Mouse (Mus musculus) kidney, adult 2 months (tissue): ENCODE measurements at regions not wholly inside any gene's neighbourhood (a gene's known extent, or its start where the extent isn't known, plus 50 kb on each side); places are given as distances from the start of the nearest gene placed in this dataset.

Experiments
- DNase-seq: peaks from one replicate; pipeline ENCODE4 v3.0.0; 2021
- H3K27ac ChIP-seq: fragments of 200-500 bp; 2 replicates; pipeline ENCODE4 v1.5.1; 2012; ENCODE audit warnings: low read depth, low read length, control low read depth, inconsistent platforms; ENCODE audit not compliant: insufficient read depth
- H3K27me3 ChIP-seq: fragments of 200-500 bp; replicated peaks from 2 replicates; pipeline ENCODE4 v1.6.1; 2012; ENCODE audit warnings: mild to moderate bottlenecking, moderate library complexity, low read length, inconsistent platforms; ENCODE audit not compliant: control insufficient read depth, insufficient read depth
- H3K36me3 ChIP-seq: fragments of 200-500 bp; 2 replicates; pipeline ENCODE4 v1.6.1; 2012; ENCODE audit warnings: mild to moderate bottlenecking, moderate library complexity, low read length, inconsistent platforms; ENCODE audit not compliant: control insufficient read depth, insufficient read depth
- H3K4me1 ChIP-seq: fragments of 200-500 bp; 2 replicates; pipeline ENCODE4 v1.6.1; 2011; ENCODE audit warnings: low read length; ENCODE audit not compliant: control insufficient read depth, insufficient read depth
- H3K4me3 ChIP-seq: fragments of 200-500 bp; 2 replicates; pipeline ENCODE4 v1.5.1; 2011; ENCODE audit warnings: mild to moderate bottlenecking, low read depth, low read length, control low read depth; ENCODE audit not compliant: insufficient read depth
- CTCF ChIP-seq: fragments of 200-500 bp; conservative IDR thresholded peaks from 2 replicates; pipeline ENCODE4 v1.5.1; 2011; ENCODE audit warnings: low read depth, mild to moderate bottlenecking, control low read depth, low read length, moderate library complexity, mixed read lengths; ENCODE audit not compliant: insufficient read depth, insufficient read length
- POLR2A ChIP-seq: fragments of 200-500 bp; IDR thresholded peaks from one replicate; pipeline ENCODE4 v1.6.1; 2011; ENCODE audit warnings: low read depth, low read length, control low read depth
- WGBS: fragments of 180-500 bp; shearing (Covaris S2); methylation state at CpG from one replicate; pipeline ENCODE4 v1.1.7; 2018; 5-methylcytosine and 5-hydroxymethylcytosine counted together

- WGBS: 69% methylated on average over 3 of the region's 3 CpGs
- no peak for TF ChIP-seq CTCF
- no peak for TF ChIP-seq POLR2A
- H3K27me3 ChIP-seq: no peaks in the 10 kb centered on the region
- no peaks in the 10 kb centered on the region for H3K36me3 ChIP-seq
- H3K27ac ChIP-seq: no peak overlapping the region
- no peak for DNase-seq
- no peaks in the 10 kb centered on the region for H3K4me1 ChIP-seq
- no peak overlapping the region for H3K4me3 ChIP-seq
Measured at GRCm38 (mm10) chr14:96879701-96880100, 360.8 kb upstream of the Klhl1 start.

- Histone ChIP-seq H3K27ac (no peak overlapping the region), H3K27me3 (no peaks in the 10 kb centered on the region), H3K36me3 (no peaks in the 10 kb centered on the region), H3K4me3 (no peak overlapping the region), H3K4me1 (no peaks in the 10 kb centered on the region)
- WGBS: 85% methylated on average over 4 of the region's 4 CpGs
- no peak for DNase-seq
- TF ChIP-seq POLR2A (no peak), CTCF (no peak)
Measured at GRCm38 (mm10) chr14:96871969-96872368, 353.1 kb upstream of the Klhl1 start.

- Histone ChIP-seq H3K27ac (no peak overlapping the region), H3K27me3 (no peaks in the 10 kb centered on the region), H3K4me1 (no peaks in the 10 kb centered on the region), H3K4me3 (no peak overlapping the region), H3K36me3 (no peaks in the 10 kb centered on the region)
- no peak for DNase-seq
- TF ChIP-seq POLR2A (no peak), CTCF (no peak)
- 72% methylated on average over 2 of the region's 2 CpGs for WGBS
Measured at GRCm38 (mm10) chr14:96838910-96839309, 320.0 kb upstream of the Klhl1 start.

GRCm38 (mm10) chr14:96825083-96825482 lies 306.2 kb upstream of the Klhl1 start:
- no peak overlapping the region for H3K27ac ChIP-seq
- no peaks in the 10 kb centered on the region for H3K27me3 ChIP-seq
- WGBS: 80% methylated on average over 1 of the region's 1 CpGs
- TF ChIP-seq CTCF (no peak), POLR2A (no peak)
- no peak for DNase-seq
- no peaks in the 10 kb centered on the region for H3K4me1 ChIP-seq
- H3K4me3 ChIP-seq: no peak overlapping the region
- no peaks in the 10 kb centered on the region for H3K36me3 ChIP-seq

GRCm38 (mm10) chr14:96815665-96816064 lies 296.8 kb upstream of the Klhl1 start:
- Histone ChIP-seq H3K27ac (no peak overlapping the region), H3K27me3 (no peaks in the 10 kb centered on the region), H3K4me3 (no peak overlapping the region), H3K4me1 (no peaks in the 10 kb centered on the region), H3K36me3 (no peaks in the 10 kb centered on the region)
- whole genome bisulfite sequencing: 66% methylated on average over 2 of the region's 2 CpGs
- no peak for DNase-seq
- no peak for TF ChIP-seq CTCF
- no peak for TF ChIP-seq POLR2A

GRCm38 (mm10) chr14:96805284-96805683 lies 286.4 kb upstream of the Klhl1 start:
- 70% methylated on average over 1 of the region's 1 CpGs for WGBS
- Histone ChIP-seq H3K27ac (no peak overlapping the region), H3K4me1 (no peaks in the 10 kb centered on the region)

GRCm38 (mm10) chr14:96794806-96795205 lies 275.9 kb upstream of the Klhl1 start:
- H3K4me1 ChIP-seq: no peaks in the 10 kb centered on the region
- no peak overlapping the region for H3K27ac ChIP-seq
- H3K36me3 ChIP-seq: no peaks in the 10 kb centered on the region
- no peak for DNase-seq
- 91% methylated on average over 1 of the region's 1 CpGs for WGBS
- no peak for TF ChIP-seq CTCF
- no peak for TF ChIP-seq POLR2A
- no peak overlapping the region for H3K4me3 ChIP-seq
- no peaks in the 10 kb centered on the region for H3K27me3 ChIP-seq

More at GRCm38 (mm10) chr14:96805284-96805683, 286.4 kb upstream of the Klhl1 start:
- Histone ChIP-seq H3K4me3 (no peak overlapping the region), H3K36me3 (no peaks in the 10 kb centered on the region), H3K27me3 (no peaks in the 10 kb centered on the region)
- TF ChIP-seq CTCF (no peak), POLR2A (no peak)
- DNase-seq: no peak

- H3K36me3 ChIP-seq: no peaks in the 10 kb centered on the region
- H3K4me1 ChIP-seq: no peaks in the 10 kb centered on the region
- no peak overlapping the region for H3K27ac ChIP-seq
- TF ChIP-seq CTCF: no peak
- TF ChIP-seq POLR2A: no peak
- DNase-seq: no peak
- no peak overlapping the region for H3K4me3 ChIP-seq
- 83% methylated on average over 3 of the region's 3 CpGs for WGBS
- H3K27me3 ChIP-seq: no peaks in the 10 kb centered on the region
Measured at GRCm38 (mm10) chr14:96787917-96788316, 269.0 kb upstream of the Klhl1 start.
